Mouse (Mus musculus) heart, embryonic 12.5 days (tissue): ENCODE results near the gene Crabp2. TPM values are rescaled to one million over a fixed set of nuclear protein-coding genes. Genes with fewer than 3 reads are reported as not detected.
A peak's percentile ranks its signal among the peaks of the same experiment; 100 is the strongest.

Experiments
- ATAC-seq: fragments of 200-750 bp; cut with Nextera tagmentation; 2 replicates; pipeline ENCODE4 v1.8.0; 2017; ENCODE audit warnings: moderate TSS enrichment, moderate library complexity; ENCODE audit not compliant: insufficient number of reproducible peaks, low FRiP score
- H3K27ac ChIP-seq: fragments of 300-500 bp; sonication (generic); 2 replicates; pipeline ENCODE4 v1.5.1; 2016; ENCODE audit warnings: mild to moderate bottlenecking, moderate library complexity; ENCODE audit not compliant: poor library complexity, severe bottlenecking
- H3K27me3 ChIP-seq: fragments of 300-500 bp; sonication (generic); replicated peaks from 2 replicates; pipeline ENCODE4 v1.6.1; 2016; ENCODE audit warnings: mild to moderate bottlenecking, moderate library complexity
- H3K36me3 ChIP-seq: fragments of 300-500 bp; sonication (generic); 2 replicates; pipeline ENCODE4 v1.6.1; 2016; ENCODE audit warnings: mild to moderate bottlenecking, moderate library complexity
- H3K4me1 ChIP-seq: fragments of 300-500 bp; sonication (generic); replicated peaks from 2 replicates; pipeline ENCODE4 v1.6.1; 2016; ENCODE audit warnings: mild to moderate bottlenecking
- H3K4me2 ChIP-seq: fragments of 300-500 bp; sonication (generic); 2 replicates; pipeline ENCODE4 v1.6.1; 2016; ENCODE audit warnings: mild to moderate bottlenecking, moderate library complexity
- H3K4me3 ChIP-seq: fragments of 300-500 bp; sonication (generic); 2 replicates; pipeline ENCODE4 v1.5.1; 2016; ENCODE audit warnings: mild to moderate bottlenecking
- H3K9ac ChIP-seq: fragments of 300-500 bp; sonication (generic); 2 replicates; pipeline ENCODE4 v1.6.1; 2016; ENCODE audit warnings: mild to moderate bottlenecking, moderate library complexity
- H3K9me3 ChIP-seq: fragments of 300-500 bp; sonication (generic); replicated peaks from 2 replicates; pipeline ENCODE4 v1.6.1; 2016; ENCODE audit warnings: mild to moderate bottlenecking, moderate library complexity
- WGBS: fragments of 180-500 bp; shearing (Covaris S2); methylation state at CpG from one replicate; pipeline ENCODE4 v1.1.7; 2016; 5-methylcytosine and 5-hydroxymethylcytosine counted together
- polyA plus RNA-seq: library from polyadenylated mRNA; unstranded; fragments of >200 nt; fragmentation: Nextera tagmentation; extraction: Ambion mirVana; gene quantifications from 2 replicates; pipeline ENCODE4 v1.2.1, GENCODE M21; 2016

Gene Crabp2
- polyA plus RNA-seq, 1 experiment from 2014 or later = 8.0 TPM

DNA sequence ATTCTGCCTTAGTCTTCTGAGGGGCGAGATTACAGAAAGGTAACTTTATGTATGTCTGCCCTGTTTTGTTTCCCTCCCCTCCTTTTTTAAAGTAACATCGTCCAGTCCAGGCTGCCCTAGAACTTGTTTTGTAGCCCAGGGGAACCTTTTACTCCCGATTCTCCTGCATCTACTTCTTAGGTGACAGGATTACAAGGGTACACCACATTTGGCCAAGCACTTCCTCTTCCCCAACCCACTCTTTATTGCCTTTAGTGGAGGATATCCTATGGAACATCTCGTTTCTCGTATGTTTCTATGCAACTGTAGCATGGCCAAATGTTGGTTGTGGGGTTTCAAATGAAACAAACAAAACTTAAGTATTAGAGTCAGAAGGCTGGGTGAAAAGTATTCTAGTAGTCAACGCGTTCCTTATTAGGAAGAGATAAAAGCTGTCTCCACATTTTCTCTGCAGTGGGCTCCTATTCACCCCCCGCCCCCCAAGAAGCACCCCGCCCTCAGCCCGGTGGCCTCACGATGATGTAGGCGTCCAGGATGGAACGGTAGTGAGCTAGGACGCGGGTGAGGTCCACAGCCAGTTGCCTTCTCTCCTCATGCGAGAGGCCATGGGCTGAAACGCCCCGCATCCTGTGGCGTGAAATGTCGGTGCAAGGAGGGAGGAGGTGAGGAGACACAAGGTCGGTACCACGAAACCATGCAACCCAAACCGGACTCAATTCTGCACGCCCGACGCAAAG is 19.0 kb upstream of the Crabp2 start:
- WGBS = 5% methylated on average over 26 of the region's 26 CpGs
- H3K27ac ChIP-seq = peak overlapping the region; percentile 52
- no peaks in the 10 kb centered on the region for H3K9me3 ChIP-seq
- H3K27me3 ChIP-seq = no peaks in the 10 kb centered on the region
- peak overlapping the region; percentile 87 for H3K9ac ChIP-seq
- peaks cover 56% of the 10 kb centered on the region for H3K36me3 ChIP-seq
- ATAC-seq = peak; percentile 31
- H3K4me2 ChIP-seq = peak overlapping the region; percentile 82
- peaks cover 23% of the 10 kb centered on the region for H3K4me1 ChIP-seq
- H3K4me3 ChIP-seq = peak overlapping the region; percentile 86

- peak; percentile 97 for ATAC-seq
- peaks cover 25% of the 10 kb centered on the region for H3K4me1 ChIP-seq
- WGBS = under 1% methylated on average over 76 of the region's 78 CpGs
- peak within 1 kb of the TSS; percentile 73 for H3K27ac ChIP-seq
- H3K27me3 ChIP-seq = no peaks in the 10 kb centered on the region
- peak within 1 kb of the TSS; percentile 82 for H3K4me2 ChIP-seq
- peak within 1 kb of the TSS; percentile 86 for H3K4me3 ChIP-seq
- H3K9me3 ChIP-seq = no peaks in the 10 kb centered on the region
- peaks cover 55% of the 10 kb centered on the region for H3K36me3 ChIP-seq
- peak within 1 kb of the TSS; percentile 87 for H3K9ac ChIP-seq
These were observed 18.2 kb upstream of the Crabp2 start, which contains the start of the genes Isg20l2 and Rrnad1 for GRCm38 (mm10) chr3:87930078-87930795. TSS of gene Isg20l2 (plus strand) at chr3:87930314. TSS of gene Rrnad1 (minus strand) at chr3:87930717.

DNA sequence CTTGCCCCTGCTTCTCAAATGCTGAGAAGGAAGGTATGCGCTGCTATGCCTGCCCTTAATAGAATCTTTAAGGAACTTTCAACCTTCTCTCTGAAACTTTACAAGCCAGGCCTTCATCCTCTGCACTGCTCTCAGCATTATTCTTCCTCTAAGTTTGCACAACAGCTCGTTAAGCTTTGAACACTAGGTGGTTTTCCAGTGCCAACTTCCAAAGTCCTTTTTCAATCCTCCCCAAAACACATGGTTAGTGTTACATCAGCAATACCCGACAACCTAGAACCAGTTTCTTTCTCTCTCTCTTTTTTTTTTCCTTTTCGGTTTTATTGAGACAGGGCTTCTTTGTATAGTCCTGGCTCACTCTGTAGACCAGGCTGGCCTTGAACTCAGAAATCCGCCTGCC is 14.4 kb upstream of the Crabp2 start:
- H3K4me3 ChIP-seq = no peak overlapping the region
- no peak overlapping the region for H3K9ac ChIP-seq
- no peaks in the 10 kb centered on the region for H3K27me3 ChIP-seq
- WGBS = 84% methylated on average over 5 of the region's 5 CpGs
- ATAC-seq = no peak
- peaks cover 62% of the 10 kb centered on the region for H3K36me3 ChIP-seq
- peaks cover 28% of the 10 kb centered on the region for H3K4me1 ChIP-seq
- no peak overlapping the region for H3K27ac ChIP-seq
- no peaks in the 10 kb centered on the region for H3K9me3 ChIP-seq
- no peak overlapping the region for H3K4me2 ChIP-seq

DNA sequence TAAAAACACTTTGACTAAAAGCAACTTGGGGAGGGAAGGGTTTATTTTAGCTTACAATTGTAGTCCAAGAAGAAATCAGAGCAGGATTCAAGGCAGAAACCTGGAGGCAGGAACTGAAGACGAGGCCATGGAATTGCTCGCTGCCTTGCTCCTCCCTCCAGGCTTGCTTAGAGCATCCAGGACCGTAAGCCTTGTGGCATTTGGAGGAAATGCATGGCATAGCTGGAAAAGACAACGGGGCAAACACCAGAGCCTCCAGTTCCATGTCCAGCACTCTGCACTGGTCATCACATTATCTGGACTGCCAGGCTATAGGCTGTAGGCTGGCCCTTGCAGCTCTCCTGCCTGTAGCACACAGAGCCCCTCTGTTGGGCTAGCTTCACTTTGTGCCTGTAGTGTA is 14.0 kb upstream of the Crabp2 start:
- no peak overlapping the region for H3K9ac ChIP-seq
- WGBS = 65% methylated on average over 4 of the region's 4 CpGs
- H3K36me3 ChIP-seq = peaks cover 66% of the 10 kb centered on the region

DNA sequence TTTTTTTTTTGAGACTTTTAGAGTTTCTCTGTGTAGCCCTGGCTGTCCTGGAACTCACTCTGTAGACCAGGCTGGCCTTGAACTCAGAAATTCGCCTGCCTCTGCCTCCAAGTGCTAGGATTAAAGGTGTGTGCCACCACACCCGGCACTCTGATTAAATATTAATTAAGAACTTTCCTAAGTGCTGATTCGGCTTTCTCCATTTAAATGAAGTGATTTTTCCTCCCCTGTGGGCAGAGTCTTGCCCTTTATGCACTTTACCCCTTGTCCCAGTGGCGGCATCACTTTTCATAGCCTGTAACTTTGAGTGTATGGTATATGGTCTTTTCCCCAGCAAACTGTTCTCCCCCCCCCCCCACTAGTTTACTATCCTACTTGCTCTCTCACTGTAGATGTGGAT is 13.3 kb upstream of the Crabp2 start:
- no peak overlapping the region for H3K4me2 ChIP-seq
- peaks cover 73% of the 10 kb centered on the region for H3K36me3 ChIP-seq
- H3K27me3 ChIP-seq = no peaks in the 10 kb centered on the region
- ATAC-seq = no peak
- WGBS = 86% methylated on average over 4 of the region's 4 CpGs
- H3K9me3 ChIP-seq = no peaks in the 10 kb centered on the region
- H3K4me1 ChIP-seq = peaks cover 24% of the 10 kb centered on the region
- H3K27ac ChIP-seq = no peak overlapping the region
- no peak overlapping the region for H3K9ac ChIP-seq
- H3K4me3 ChIP-seq = no peak overlapping the region

More for the DNA sequence above, 14.0 kb upstream of the Crabp2 start:
- no peak overlapping the region for H3K4me2 ChIP-seq
- ATAC-seq = no peak
- no peak overlapping the region for H3K4me3 ChIP-seq
- no peaks in the 10 kb centered on the region for H3K9me3 ChIP-seq
- H3K4me1 ChIP-seq = peaks cover 24% of the 10 kb centered on the region
- H3K27ac ChIP-seq = no peak overlapping the region
- no peaks in the 10 kb centered on the region for H3K27me3 ChIP-seq

GRCm38 (mm10) chr3:87935776-87936175 is 12.7 kb upstream of the Crabp2 start:
- Histone ChIP-seq H3K9me3 (no peaks in the 10 kb centered on the region), H3K4me3 (no peak overlapping the region), H3K4me2 (no peak overlapping the region), H3K9ac (no peak overlapping the region), H3K27me3 (no peaks in the 10 kb centered on the region), H3K27ac (no peak overlapping the region), H3K36me3 (peaks cover 77% of the 10 kb centered on the region), H3K4me1 (peaks cover 23% of the 10 kb centered on the region)
- ATAC-seq = no peak
- WGBS = 97% methylated on average over 2 of the region's 2 CpGs

DNA sequence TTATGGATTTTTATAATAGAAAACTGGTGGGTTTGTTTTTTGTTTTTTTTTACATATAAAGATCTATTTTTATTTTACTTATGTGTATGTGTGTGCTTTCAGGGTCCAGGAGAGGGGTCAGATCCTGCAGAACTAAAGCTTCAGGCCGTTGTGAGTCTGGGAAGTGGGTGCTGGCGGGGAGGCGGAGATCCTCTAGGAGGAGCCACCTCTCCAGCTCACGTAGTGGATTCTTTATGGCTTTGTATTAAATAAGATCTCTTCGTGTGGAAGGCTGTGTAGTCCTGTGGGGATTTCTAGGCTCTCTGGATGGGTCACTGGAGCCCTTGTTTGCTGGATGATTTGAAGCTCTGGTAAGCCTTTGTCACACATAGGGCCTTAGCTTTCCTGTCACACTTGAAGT is 7.9 kb upstream of the Crabp2 start:
- H3K9me3 ChIP-seq = no peaks in the 10 kb centered on the region
- H3K36me3 ChIP-seq = peaks cover 68% of the 10 kb centered on the region
- H3K4me3 ChIP-seq = no peak overlapping the region
- no peak overlapping the region for H3K27ac ChIP-seq
- H3K4me2 ChIP-seq = no peak overlapping the region
- H3K27me3 ChIP-seq = peaks cover 7% of the 10 kb centered on the region
- WGBS = 81% methylated on average over 5 of the region's 5 CpGs
- no peak overlapping the region for H3K9ac ChIP-seq
- H3K4me1 ChIP-seq = peaks cover 20% of the 10 kb centered on the region
- no peak for ATAC-seq

DNA sequence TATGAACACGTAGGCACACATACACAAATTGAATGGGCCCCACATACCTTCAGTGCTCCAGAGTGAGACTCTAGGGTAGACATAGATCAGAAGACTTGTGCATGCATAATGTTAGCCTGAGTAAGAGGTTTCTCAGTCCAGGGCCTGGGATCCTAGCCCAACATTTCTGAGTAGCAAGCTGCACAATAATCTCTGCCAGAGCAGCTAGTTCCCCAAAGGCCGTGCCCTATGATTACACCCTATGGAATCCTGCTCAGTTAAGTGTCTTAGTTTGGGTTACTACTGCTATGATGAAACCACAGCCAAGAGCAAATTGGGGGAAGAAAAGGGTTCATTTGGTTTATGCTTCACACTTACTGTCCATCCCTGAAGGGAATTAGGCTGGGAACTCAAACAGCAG is 6.0 kb upstream of the Crabp2 start:
- H3K4me2 ChIP-seq = no peak overlapping the region
- peaks cover 26% of the 10 kb centered on the region for H3K27me3 ChIP-seq
- no peak overlapping the region for H3K9ac ChIP-seq
- H3K9me3 ChIP-seq = no peaks in the 10 kb centered on the region
- H3K36me3 ChIP-seq = peaks cover 53% of the 10 kb centered on the region
- no peak overlapping the region for H3K27ac ChIP-seq
- no peak overlapping the region for H3K4me3 ChIP-seq
- no peak for ATAC-seq
- H3K4me1 ChIP-seq = peaks cover 32% of the 10 kb centered on the region
- WGBS = 91% methylated on average over 2 of the region's 2 CpGs

DNA sequence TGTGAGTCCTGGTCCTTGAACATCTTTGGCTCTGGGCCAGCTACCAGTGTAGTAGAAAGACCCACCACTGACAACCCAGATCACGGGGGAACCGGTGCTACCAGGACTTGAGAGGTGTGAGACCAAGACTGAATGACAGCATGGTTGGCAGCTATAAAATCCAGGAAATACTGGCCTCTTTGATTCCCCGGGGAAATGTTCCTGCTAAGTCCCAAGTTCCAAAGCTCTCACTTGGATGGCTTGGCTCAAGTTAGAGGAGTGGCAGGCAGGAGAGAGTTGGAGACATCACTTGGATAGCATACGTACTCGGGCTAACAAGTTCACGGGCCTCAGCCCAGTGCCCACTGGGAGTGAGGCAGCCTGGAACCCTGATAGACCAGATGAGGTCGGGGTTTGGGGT is 4.9 kb upstream of the Crabp2 start:
- Histone ChIP-seq H3K36me3 (peaks cover 42% of the 10 kb centered on the region), H3K4me1 (peaks cover 43% of the 10 kb centered on the region), H3K4me3 (no peak overlapping the region), H3K9me3 (no peaks in the 10 kb centered on the region), H3K4me2 (no peak overlapping the region), H3K27me3 (peaks cover 37% of the 10 kb centered on the region), H3K27ac (no peak overlapping the region), H3K9ac (no peak overlapping the region)
- ATAC-seq = no peak
- 70% methylated on average over 7 of the region's 7 CpGs for WGBS

GRCm38 (mm10) chr3:87944838-87945600 is 3.4 kb upstream of the Crabp2 start:
- Histone ChIP-seq H3K4me1 (peaks cover 55% of the 10 kb centered on the region), H3K27me3 (peaks cover 51% of the 10 kb centered on the region), H3K9me3 (no peaks in the 10 kb centered on the region), H3K9ac (no peak overlapping the region), H3K4me3 (no peak overlapping the region), H3K36me3 (peaks cover 27% of the 10 kb centered on the region), H3K27ac (peak overlapping the region; percentile 39; the same call in 1 of the 2 replicates), H3K4me2 (peak overlapping the region; percentile 4; the same call in 1 of the 2 replicates)
- 27% methylated on average over 4 of the region's 4 CpGs for WGBS
- peak; percentile 81 for ATAC-seq
